Mouse (Mus musculus) erythroblast, embryonic 14.5 days (primary cell): ENCODE measurements at regions not wholly inside any gene's neighbourhood (a gene's known extent, or its start where the extent isn't known, plus 50 kb on each side); places are given as distances from the start of the nearest gene placed in this dataset.

Source experiments
- H3K27me3 ChIP-seq: 2 replicates; pipeline ENCODE4 v1.6.1; 2012; ENCODE audit warnings: inconsistent platforms; ENCODE audit not compliant: control insufficient read depth
- H3K36me3 ChIP-seq: 2 replicates; pipeline ENCODE4 v1.6.1; 2012; ENCODE audit warnings: mild to moderate bottlenecking, inconsistent platforms; ENCODE audit not compliant: control insufficient read depth
- H3K4me1 ChIP-seq: 2 replicates; pipeline ENCODE4 v1.6.1; 2012; ENCODE audit warnings: inconsistent platforms; ENCODE audit not compliant: control insufficient read depth
- H3K4me3 ChIP-seq: replicated peaks from 2 replicates; pipeline ENCODE3; 2012; ENCODE audit warnings: moderate library complexity, mild to moderate bottlenecking, inconsistent platforms
- H3K9me3 ChIP-seq: 2 replicates; pipeline ENCODE4 v1.6.1; 2012; ENCODE audit warnings: low read length, inconsistent platforms, mixed read lengths; ENCODE audit not compliant: control insufficient read depth
- GATA1 ChIP-seq: IDR thresholded peaks from 2 replicates; pipeline ENCODE4 v1.6.1; 2012; ENCODE audit warnings: low read length, inconsistent platforms, mixed read lengths
- TAL1 ChIP-seq: IDR thresholded peaks from 3 replicates; pipeline ENCODE4 v1.6.1; 2012; ENCODE audit warnings: low read length, inconsistent platforms, mixed read lengths

GRCm38 (mm10) chr7:36829710-36830109 lies 131.8 kb downstream of the Tshz3 start:
- Histone ChIP-seq H3K4me3 (no peak overlapping the region), H3K27me3 (no peaks in the 10 kb centered on the region), H3K36me3 (no peaks in the 10 kb centered on the region), H3K4me1 (no peaks in the 10 kb centered on the region), H3K9me3 (peaks cover 12% of the 10 kb centered on the region; the same call in 1 of the 2 replicates)
- TF ChIP-seq TAL1 (no peak), GATA1 (no peak)

GRCm38 (mm10) chr7:36830155-36830554 lies 132.2 kb downstream of the Tshz3 start:
- Histone ChIP-seq H3K9me3 (peaks cover 12% of the 10 kb centered on the region; the same call in 1 of the 2 replicates), H3K36me3 (no peaks in the 10 kb centered on the region), H3K4me3 (no peak overlapping the region), H3K27me3 (no peaks in the 10 kb centered on the region), H3K4me1 (no peaks in the 10 kb centered on the region)
- TF ChIP-seq GATA1 (no peak), TAL1 (no peak)

- no peaks in the 10 kb centered on the region for H3K36me3 ChIP-seq
- no peaks in the 10 kb centered on the region for H3K27me3 ChIP-seq
- TF ChIP-seq TAL1 (no peak), GATA1 (no peak)
- no peaks in the 10 kb centered on the region for H3K9me3 ChIP-seq
- no peaks in the 10 kb centered on the region for H3K4me1 ChIP-seq
- H3K4me3 ChIP-seq = no peak overlapping the region
These were observed 150.4 kb downstream of the Tshz3 start for GRCm38 (mm10) chr7:36848279-36848678.

- TF ChIP-seq GATA1 = no peak
- no peak for TF ChIP-seq TAL1
- 0 out of 2 replicates have a peak, but pooled peaks cover 3% of the 10 kb centered on the region for H3K9me3 ChIP-seq
- H3K27me3 ChIP-seq = no peaks in the 10 kb centered on the region
- H3K36me3 ChIP-seq = no peaks in the 10 kb centered on the region
- H3K4me1 ChIP-seq = no peaks in the 10 kb centered on the region
- no peak overlapping the region for H3K4me3 ChIP-seq
These were observed 153.5 kb downstream of the Tshz3 start for GRCm38 (mm10) chr7:36851275-36851889.

- Histone ChIP-seq H3K4me1 (no peaks in the 10 kb centered on the region), H3K9me3 (0 out of 2 replicates have a peak, but pooled peaks cover 3% of the 10 kb centered on the region), H3K4me3 (no peak overlapping the region), H3K27me3 (no peaks in the 10 kb centered on the region), H3K36me3 (no peaks in the 10 kb centered on the region)
- TF ChIP-seq TAL1 (no peak), GATA1 (no peak)
These were observed 156.4 kb downstream of the Tshz3 start for GRCm38 (mm10) chr7:36854308-36854707.

- H3K9me3 ChIP-seq = peaks cover 6% of the 10 kb centered on the region; the same call in 1 of the 2 replicates
- H3K36me3 ChIP-seq = no peaks in the 10 kb centered on the region
- no peaks in the 10 kb centered on the region for H3K4me1 ChIP-seq
- TF ChIP-seq GATA1 (no peak), TAL1 (no peak)
- H3K4me3 ChIP-seq = no peak overlapping the region
- H3K27me3 ChIP-seq = no peaks in the 10 kb centered on the region
These were observed 161.5 kb downstream of the Tshz3 start for GRCm38 (mm10) chr7:36859428-36859827.

- Histone ChIP-seq H3K9me3 (peaks cover 2% of the 10 kb centered on the region; the same call in 1 of the 2 replicates), H3K4me1 (no peaks in the 10 kb centered on the region), H3K4me3 (no peak overlapping the region), H3K36me3 (no peaks in the 10 kb centered on the region), H3K27me3 (no peaks in the 10 kb centered on the region)
- TF ChIP-seq TAL1 (no peak), GATA1 (no peak)
These were observed 164.6 kb downstream of the Tshz3 start for GRCm38 (mm10) chr7:36862481-36862880.

- TF ChIP-seq GATA1 = no peak
- TF ChIP-seq TAL1 = no peak
- Histone ChIP-seq H3K9me3 (peaks cover 2% of the 10 kb centered on the region; the same call in 1 of the 2 replicates), H3K27me3 (no peaks in the 10 kb centered on the region), H3K4me1 (no peaks in the 10 kb centered on the region), H3K36me3 (no peaks in the 10 kb centered on the region), H3K4me3 (no peak overlapping the region)
These were observed 165.8 kb downstream of the Tshz3 start for GRCm38 (mm10) chr7:36863745-36864144.

- Histone ChIP-seq H3K9me3 (peaks cover 2% of the 10 kb centered on the region; the same call in 1 of the 2 replicates), H3K27me3 (no peaks in the 10 kb centered on the region), H3K36me3 (no peaks in the 10 kb centered on the region), H3K4me1 (no peaks in the 10 kb centered on the region), H3K4me3 (no peak overlapping the region)
- TF ChIP-seq GATA1 (no peak), TAL1 (no peak)
These were observed 166.8 kb downstream of the Tshz3 start for GRCm38 (mm10) chr7:36864675-36865074.

GRCm38 (mm10) chr7:36866602-36867001 lies 168.7 kb downstream of the Tshz3 start:
- no peak for TF ChIP-seq TAL1
- no peaks in the 10 kb centered on the region for H3K27me3 ChIP-seq

More at GRCm38 (mm10) chr7:36866602-36867001, 168.7 kb downstream of the Tshz3 start:
- Histone ChIP-seq H3K9me3 (peaks cover 2% of the 10 kb centered on the region; the same call in 1 of the 2 replicates), H3K36me3 (no peaks in the 10 kb centered on the region), H3K4me3 (no peak overlapping the region), H3K4me1 (no peaks in the 10 kb centered on the region)
